Mouse (Mus musculus): ENCODE measurements around the gene Pip5kl1.
A peak's percentile ranks its signal among the peaks of the same experiment; 100 is the strongest.

The Pip5kl1 gene

GRCm38 (mm10) chr2:32574497-32574896 lies at the start of gene Pip5kl1:
Gene Pip5kl1 (plus strand): TSS chr2:32574797.
- no peak for DNase-seq (ENCODE audit: low spot score in 2 of 2)

- no peak for DNase-seq (ENCODE audit: low spot score in 2 of 2)
These were observed 48.8 kb upstream of the Pip5kl1 start for GRCm38 (mm10) chr2:32525816-32526215.

- DNase-seq (ENCODE audit: low spot score in 2 of 2) = no peak
These were observed 47.1 kb upstream of the Pip5kl1 start for GRCm38 (mm10) chr2:32527468-32527966.

GRCm38 (mm10) chr2:32528326-32528725 lies 46.3 kb upstream of the Pip5kl1 start:
- no peak for DNase-seq (ENCODE audit: low spot score in 2 of 2)

GRCm38 (mm10) chr2:32530479-32530878 lies 44.1 kb upstream of the Pip5kl1 start:
- no peak for DNase-seq (ENCODE audit: low spot score in 2 of 2)

- no peak for DNase-seq (ENCODE audit: low spot score in 2 of 2)
These were observed 41.4 kb upstream of the Pip5kl1 start for GRCm38 (mm10) chr2:32533163-32533562.

- peak; percentile 45 to 59 for DNase-seq (ENCODE audit: low spot score in 2 of 2)
These were observed 40.4 kb upstream of the Pip5kl1 start for GRCm38 (mm10) chr2:32534061-32534732.

GRCm38 (mm10) chr2:32534733-32535471 lies 39.7 kb upstream of the Pip5kl1 start, which contains the start of gene Fam102a:
Gene Fam102a (plus strand): TSS chr2:32535332.
- DNase-seq (ENCODE audit: low spot score in 2 of 2) = peak; percentile 96 to 97

- DNase-seq (ENCODE audit: low spot score in 2 of 2) = no peak
These were observed 39.1 kb upstream of the Pip5kl1 start for GRCm38 (mm10) chr2:32535501-32535991.

GRCm38 (mm10) chr2:32536086-32536633 lies 38.4 kb upstream of the Pip5kl1 start:
- DNase-seq (ENCODE audit: low spot score in 2 of 2) = no peak

GRCm38 (mm10) chr2:32536634-32537359 lies 37.8 kb upstream of the Pip5kl1 start:
- DNase-seq (ENCODE audit: low spot score in 2 of 2) = peak; percentile 16 to 28

- peak; percentile 12 to 34 for DNase-seq (ENCODE audit: low spot score in 2 of 2)
These were observed 37.2 kb upstream of the Pip5kl1 start for GRCm38 (mm10) chr2:32537360-32537905.

GRCm38 (mm10) chr2:32537941-32538340 lies 36.7 kb upstream of the Pip5kl1 start:
- no peak for DNase-seq (ENCODE audit: low spot score in 2 of 2)

- no peak for DNase-seq (ENCODE audit: low spot score in 2 of 2)
These were observed 36.1 kb upstream of the Pip5kl1 start for GRCm38 (mm10) chr2:32538461-32538860.

- no peak for DNase-seq (ENCODE audit: low spot score in 2 of 2)
These were observed 35.1 kb upstream of the Pip5kl1 start for GRCm38 (mm10) chr2:32539452-32539981.

GRCm38 (mm10) chr2:32541333-32541908 lies 33.2 kb upstream of the Pip5kl1 start:
- DNase-seq (ENCODE audit: low spot score in 2 of 2) = no peak

GRCm38 (mm10) chr2:32541986-32542573 lies 32.5 kb upstream of the Pip5kl1 start:
- peak; percentile 51 to 53 for DNase-seq (ENCODE audit: low spot score in 2 of 2)

GRCm38 (mm10) chr2:32543031-32543449 lies 31.6 kb upstream of the Pip5kl1 start:
- DNase-seq (ENCODE audit: low spot score in 2 of 2) = no peak

- DNase-seq (ENCODE audit: low spot score in 2 of 2) = no peak
These were observed 27.6 kb upstream of the Pip5kl1 start for GRCm38 (mm10) chr2:32546951-32547350.

- no peak for DNase-seq (ENCODE audit: low spot score in 2 of 2)
These were observed 27.2 kb upstream of the Pip5kl1 start for GRCm38 (mm10) chr2:32547380-32547779.
